Mouse (Mus musculus): ENCODE data around the gene Gprc5a.

- TF ChIP-seq GATA1 (IDR thresholded peaks at IDR 0.05; ENCODE audit: low read length) (no peak), TAL1 (IDR thresholded peaks at IDR 0.05; ENCODE audit: low read length) (no peak)
Observed at GRCm38 (mm10) chr6:135021633-135022032, 43.8 kb upstream of the Gprc5a start.
